Mouse (Mus musculus) embryonic facial prominence, embryonic 14.5 days (tissue): Measurements from ENCODE around the gene Mdm2. TPM values are rescaled to one million over a fixed set of nuclear protein-coding genes. Genes with fewer than 3 reads are reported as not detected.

Source experiments
- ATAC-seq: fragments of 200-750 bp; cut with Nextera tagmentation; 2 replicates; pipeline ENCODE4 v1.8.0; 2017; ENCODE audit warnings: low read depth, moderate number of reproducible peaks, moderate TSS enrichment
- DNase-seq: peaks from one replicate; pipeline ENCODE4 v3.0.0-alpha.2; 2015; ENCODE audit warnings: low spot score
- H3K27ac ChIP-seq: fragments of 300-500 bp; sonication (generic); replicated peaks from 2 replicates; pipeline ENCODE4 v1.5.1; 2014; ENCODE audit warnings: low read depth, mild to moderate bottlenecking, low read length, moderate library complexity
- H3K27me3 ChIP-seq: fragments of 300-500 bp; sonication (generic); replicated peaks from 2 replicates; pipeline ENCODE4 v1.6.1; 2014; ENCODE audit warnings: low read length; ENCODE audit not compliant: control insufficient read depth, insufficient read depth
- H3K36me3 ChIP-seq: fragments of 300-500 bp; sonication (generic); 2 replicates; pipeline ENCODE4 v1.6.1; 2014; ENCODE audit warnings: low read length, mixed read lengths; ENCODE audit not compliant: control insufficient read depth, insufficient read depth
- H3K4me1 ChIP-seq: fragments of 300-500 bp; sonication (generic); 2 replicates; pipeline ENCODE4 v1.6.1; 2014; ENCODE audit warnings: antibody characterized with exemption, low read length; ENCODE audit not compliant: control insufficient read depth, insufficient read depth
- H3K4me2 ChIP-seq: fragments of 300-500 bp; sonication (generic); 2 replicates; pipeline ENCODE4 v1.6.1; 2014; ENCODE audit warnings: low read depth, mild to moderate bottlenecking, low read length, moderate library complexity, mixed read lengths
- H3K4me3 ChIP-seq: fragments of 300-500 bp; sonication (generic); 2 replicates; pipeline ENCODE4 v1.5.1; 2014; ENCODE audit warnings: low read depth, mild to moderate bottlenecking, low read length
- H3K9ac ChIP-seq: fragments of 300-500 bp; sonication (generic); 2 replicates; pipeline ENCODE4 v1.6.1; 2014; ENCODE audit warnings: low read depth, mild to moderate bottlenecking, low read length, moderate library complexity, mixed read lengths
- H3K9me3 ChIP-seq: fragments of 300-500 bp; sonication (generic); 2 replicates; pipeline ENCODE4 v1.6.1; 2016; ENCODE audit warnings: low read length; ENCODE audit not compliant: control insufficient read depth
- WGBS: fragments of 180-500 bp; shearing (Covaris S2); extraction: QIAGEN DNeasy Blood & Tissue Kit; methylation state at CpG from one replicate; pipeline ENCODE4 v1.1.7; 2014; 5-methylcytosine and 5-hydroxymethylcytosine counted together
- polyA plus RNA-seq: library from polyadenylated mRNA; unstranded; fragments of >200 nt; fragmentation: Nextera tagmentation; extraction: Ambion mirVana; gene quantifications from 2 replicates; pipeline ENCODE4 v1.2.1, GENCODE M21; 2014

Gene Mdm2
- polyA plus RNA-seq, 1 experiment from 2014 or later: 34.1 TPM

DNA sequence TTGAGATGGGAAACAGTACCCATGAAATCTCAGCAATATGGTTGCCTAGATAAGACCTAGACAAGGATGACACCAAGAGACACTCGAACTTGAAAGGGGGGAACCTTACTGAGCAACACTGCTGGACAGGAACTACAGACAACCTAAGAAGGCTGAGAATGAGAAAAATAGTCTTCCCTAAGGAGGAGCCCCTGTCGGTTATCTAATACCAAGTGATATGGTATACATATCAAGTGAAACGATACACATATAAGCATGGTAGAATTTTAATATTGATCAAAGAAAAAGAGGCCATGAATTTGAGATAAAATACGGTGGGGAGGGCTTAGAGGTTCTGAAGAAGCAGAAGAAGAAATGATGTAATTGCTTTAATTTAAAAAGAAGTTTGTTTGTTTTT lies 58.2 kb downstream of the Mdm2 start:
- Histone ChIP-seq H3K36me3 (no peaks in the 10 kb centered on the region), H3K27ac (no peak overlapping the region), H3K27me3 (no peaks in the 10 kb centered on the region), H3K4me1 (no peaks in the 10 kb centered on the region), H3K4me3 (no peak overlapping the region), H3K9me3 (no peaks in the 10 kb centered on the region), H3K4me2 (no peak overlapping the region), H3K9ac (no peak overlapping the region)
- 83% methylated on average over 4 of the region's 4 CpGs for WGBS
- no peak for DNase-seq
- ATAC-seq: no peak

GRCm38 (mm10) chr10:117651587-117652377 lies 58.8 kb downstream of the Mdm2 start:
- Histone ChIP-seq H3K9me3 (no peaks in the 10 kb centered on the region), H3K4me1 (no peaks in the 10 kb centered on the region), H3K36me3 (no peaks in the 10 kb centered on the region), H3K27me3 (no peaks in the 10 kb centered on the region), H3K4me2 (no peak overlapping the region), H3K27ac (no peak overlapping the region), H3K9ac (no peak overlapping the region), H3K4me3 (no peak overlapping the region)
- WGBS: 48% methylated on average over 10 of the region's 10 CpGs
- no peak for DNase-seq
- ATAC-seq: no peak

DNA sequence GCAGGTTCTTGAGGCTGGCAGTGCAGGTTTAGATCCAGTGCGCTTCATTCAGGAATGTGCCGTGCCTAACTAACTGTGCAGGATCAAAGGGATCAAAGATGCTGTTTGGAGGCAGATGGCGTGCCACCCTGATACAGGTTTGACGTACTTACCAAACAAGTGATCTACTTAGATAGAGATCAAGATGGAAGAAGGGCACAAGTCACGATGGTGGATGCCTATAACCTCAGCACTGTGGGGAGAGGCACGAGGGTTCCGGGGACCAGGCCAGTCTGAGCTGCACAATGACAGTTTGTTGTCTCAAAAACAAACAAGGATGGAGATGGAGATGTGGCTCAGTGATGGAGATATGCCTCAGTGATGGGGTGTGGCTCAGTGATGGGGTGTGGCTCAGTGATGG lies 59.8 kb downstream of the Mdm2 start:
- Histone ChIP-seq H3K4me1 (no peaks in the 10 kb centered on the region), H3K9ac (no peak overlapping the region), H3K27ac (no peak overlapping the region), H3K9me3 (no peaks in the 10 kb centered on the region), H3K36me3 (no peaks in the 10 kb centered on the region), H3K4me3 (no peak overlapping the region), H3K4me2 (no peak overlapping the region), H3K27me3 (no peaks in the 10 kb centered on the region)
- ATAC-seq (no peak), DNase-seq (no peak)
- WGBS: 79% methylated on average over 7 of the region's 7 CpGs

GRCm38 (mm10) chr10:117650042-117650655 lies 60.4 kb downstream of the Mdm2 start:
- WGBS: 86% methylated on average over 12 of the region's 12 CpGs
- H3K27ac ChIP-seq: no peak overlapping the region
- H3K9me3 ChIP-seq: no peaks in the 10 kb centered on the region
- no peaks in the 10 kb centered on the region for H3K36me3 ChIP-seq
- H3K9ac ChIP-seq: no peak overlapping the region
- H3K4me2 ChIP-seq: no peak overlapping the region
- H3K4me1 ChIP-seq: no peaks in the 10 kb centered on the region
- DNase-seq (no peak), ATAC-seq (no peak)
- no peaks in the 10 kb centered on the region for H3K27me3 ChIP-seq
- no peak overlapping the region for H3K4me3 ChIP-seq

- ATAC-seq: no peak
- Histone ChIP-seq H3K9ac (no peak overlapping the region), H3K27ac (no peak overlapping the region), H3K4me1 (no peaks in the 10 kb centered on the region), H3K9me3 (no peaks in the 10 kb centered on the region), H3K27me3 (no peaks in the 10 kb centered on the region), H3K4me2 (no peak overlapping the region), H3K4me3 (no peak overlapping the region), H3K36me3 (no peaks in the 10 kb centered on the region)
- no peak for DNase-seq
- WGBS: 86% methylated on average over 11 of the region's 11 CpGs
Observed at GRCm38 (mm10) chr10:117649292-117650041, 61.1 kb downstream of the Mdm2 start.

GRCm38 (mm10) chr10:117648643-117649042 lies 61.9 kb downstream of the Mdm2 start:
- Histone ChIP-seq H3K9me3 (no peaks in the 10 kb centered on the region), H3K4me1 (no peaks in the 10 kb centered on the region), H3K4me2 (no peak overlapping the region), H3K27ac (no peak overlapping the region), H3K36me3 (no peaks in the 10 kb centered on the region), H3K9ac (no peak overlapping the region), H3K4me3 (no peak overlapping the region), H3K27me3 (no peaks in the 10 kb centered on the region)
- ATAC-seq: no peak
- DNase-seq: no peak
- 81% methylated on average over 3 of the region's 3 CpGs for WGBS

DNA sequence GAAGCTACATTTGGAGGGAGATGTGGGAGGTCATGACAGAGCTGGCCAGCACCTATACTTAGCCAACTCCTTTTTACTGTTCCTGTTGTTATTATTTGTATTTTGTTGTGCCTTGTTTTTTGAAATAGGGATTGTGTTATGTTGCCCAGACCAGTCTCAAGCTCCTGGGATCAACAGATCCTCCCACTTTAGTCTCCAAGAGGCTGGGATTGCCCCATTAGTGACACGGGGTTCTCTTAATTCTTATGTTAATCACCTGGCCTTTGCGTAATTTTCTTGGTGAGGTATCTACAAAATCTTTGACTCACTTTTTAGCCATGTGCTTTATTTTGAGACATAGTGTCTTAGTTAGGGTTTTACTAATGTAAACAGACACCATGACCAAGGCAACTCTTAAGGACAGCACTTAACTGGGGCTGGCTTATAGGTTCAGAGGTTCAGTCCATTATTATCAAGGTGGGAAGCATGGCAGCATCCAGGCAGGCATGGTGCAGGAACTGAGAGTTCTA lies 62.5 kb downstream of the Mdm2 start:
- no peaks in the 10 kb centered on the region for H3K9me3 ChIP-seq
- no peaks in the 10 kb centered on the region for H3K4me1 ChIP-seq
- H3K9ac ChIP-seq: no peak overlapping the region
- H3K27me3 ChIP-seq: no peaks in the 10 kb centered on the region
- H3K4me3 ChIP-seq: no peak overlapping the region
- ATAC-seq (no peak), DNase-seq (no peak)
- no peak overlapping the region for H3K27ac ChIP-seq
- WGBS: 81% methylated on average over 2 of the region's 2 CpGs
- H3K36me3 ChIP-seq: no peaks in the 10 kb centered on the region
- no peak overlapping the region for H3K4me2 ChIP-seq

DNA sequence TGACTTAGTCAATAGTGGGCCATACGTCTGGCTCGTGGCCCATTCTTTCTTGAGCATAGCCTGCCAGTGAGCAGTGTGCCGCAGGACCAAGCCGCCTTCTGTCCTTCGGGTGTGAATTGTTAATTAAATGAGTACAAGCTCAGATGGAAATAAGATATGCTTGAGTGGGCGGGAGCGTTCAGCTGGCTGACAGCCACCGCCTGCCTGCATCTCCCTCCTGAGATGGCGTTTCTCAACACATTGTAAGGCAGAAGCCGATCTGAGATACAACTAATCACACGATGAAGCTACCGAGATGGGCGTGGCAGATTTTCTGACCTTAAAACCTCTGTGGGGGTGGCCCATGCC lies 63.4 kb downstream of the Mdm2 start:
- peak; percentile 60; the same call in 1 of the 2 replicates for ATAC-seq
- no peaks in the 10 kb centered on the region for H3K36me3 ChIP-seq

More for the DNA sequence above, 63.4 kb downstream of the Mdm2 start:
- Histone ChIP-seq H3K4me1 (no peaks in the 10 kb centered on the region), H3K27ac (no peak overlapping the region), H3K9me3 (no peaks in the 10 kb centered on the region), H3K4me2 (no peak overlapping the region), H3K9ac (no peak overlapping the region), H3K4me3 (no peak overlapping the region), H3K27me3 (no peaks in the 10 kb centered on the region)
- WGBS: 72% methylated on average over 13 of the region's 13 CpGs
- peak; percentile 63 for DNase-seq
